Mouse (Mus musculus) embryo, embryonic 10 days (tissue): ENCODE measurements at regions not wholly inside any gene's neighbourhood (a gene's known extent, or its start where the extent isn't known, plus 50 kb on each side); places are given as distances from the start of the nearest gene placed in this dataset.
A peak's percentile ranks its signal among the peaks of the same experiment; 100 is the strongest.

Experiments
- DNase-seq: peaks from one replicate; pipeline ENCODE4 v3.0.0-alpha.2; 2015; ENCODE audit warnings: low spot score

- DNase-seq, result no peak
These were observed 312.2 kb upstream of the Nrg3 start for GRCm38 (mm10) chr14:39785090-39785489.

GRCm38 (mm10) chr14:39781849-39782248 lies 309.0 kb upstream of the Nrg3 start:
- DNase-seq, result peak; percentile 9

GRCm38 (mm10) chr14:39768101-39768500 lies 295.2 kb upstream of the Nrg3 start:
- DNase-seq, result no peak
